Mouse (Mus musculus): ENCODE measurements around the gene Zcchc2.

DNA sequence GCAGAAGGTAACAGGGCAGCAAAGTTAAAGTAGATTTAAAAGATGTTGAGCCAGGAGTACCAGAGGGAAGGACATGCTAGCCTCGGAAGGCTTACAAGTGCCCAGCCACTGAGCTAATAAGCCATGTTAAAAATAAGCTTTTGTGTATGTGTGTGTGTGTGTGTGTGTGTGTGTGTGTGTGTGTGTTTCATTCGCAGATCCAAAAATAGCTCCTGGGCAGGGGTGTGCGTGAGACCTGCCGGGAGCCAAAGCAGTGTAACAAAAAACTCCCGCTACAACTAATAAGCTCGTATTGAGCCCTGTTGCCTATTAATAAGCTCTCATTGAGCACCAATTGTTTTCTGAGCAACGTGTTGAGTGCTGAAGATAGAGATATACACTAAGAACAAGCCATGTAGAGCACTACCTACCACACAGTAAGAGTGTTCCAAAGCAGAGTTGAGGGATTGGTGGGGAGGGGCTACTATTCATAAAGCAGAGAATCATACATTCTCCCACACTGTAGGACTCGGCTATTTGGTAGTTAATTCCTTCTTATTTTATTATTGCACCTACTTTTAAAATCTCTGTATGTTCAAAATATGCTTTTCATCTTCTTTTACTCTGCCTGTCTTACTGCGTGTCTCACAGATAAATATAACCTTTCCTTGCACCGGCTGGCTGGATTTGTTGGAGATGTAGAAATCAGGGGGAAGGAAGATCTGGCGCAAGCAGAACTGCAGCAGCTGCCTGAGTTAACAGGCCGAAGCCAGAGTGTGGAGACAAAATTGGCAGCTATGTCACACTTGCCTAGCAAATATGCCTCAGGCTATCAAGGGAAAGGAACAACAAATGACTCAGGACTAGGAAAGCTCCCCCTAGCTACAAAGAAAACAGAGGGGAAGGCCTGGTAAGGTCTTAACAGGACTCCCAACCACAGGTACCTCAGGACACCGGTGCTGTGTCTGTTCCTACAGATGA is 43.3 kb upstream of the Zcchc2 start:
- TF ChIP-seq CTCF (IDR thresholded peaks at IDR 0.05; ENCODE audit: extremely low read depth, insufficient read length, insufficient replicate concordance, low read depth, low read length) (no peak), POLR2A (IDR thresholded peaks at IDR 0.05; ENCODE audit: low read depth, low read length) (no peak)
